ENCODE assay signal across 30 mouse cellular contexts in genomic region chr17:34448473-34449041, GRCm38 (mm10). TPM values are rescaled to one million over a fixed set of nuclear protein-coding genes. Genes with fewer than 3 reads are reported as not detected.
DNase-seq lines count a peak whose midpoint lies in the region; ATAC-seq and TF ChIP-seq lines count a peak whose summit lies in the region.
"Had no signal": no experiment of that assay in that cellular context is flagged by ENCODE, and none has a peak within 500 bp of the region (broad histone marks: within the 10 kb centered on the region; RNA-seq: fewer than 3 reads in every experiment).

No protein-coding gene starts in this region.

- no peaks in the 10 kb centered on the region for H3K36me3 ChIP-seq in erythroblast, embryonic 14.5 days (ENCODE audit: control insufficient read depth)
- H3K36me3 ChIP-seq in intestine, postnatal 0 days (ENCODE audit: control insufficient read depth, insufficient read depth): no peaks in the 10 kb centered on the region
- H3K36me3 ChIP-seq in liver, embryonic 16.5 days (ENCODE audit: control insufficient read depth, insufficient read depth): no peaks in the 10 kb centered on the region
- no peaks in the 10 kb centered on the region for H3K36me3 ChIP-seq in stomach, embryonic 16.5 days (ENCODE audit: control insufficient read depth, insufficient read depth, low read length)
- H3K36me3 ChIP-seq: forebrain, embryonic 12.5 days; heart, embryonic 12.5 days; kidney, embryonic 15.5 days; limb, embryonic 13.5 days; lung, embryonic 15.5 days had no signal

- H3K9me3 ChIP-seq in erythroblast, embryonic 14.5 days (ENCODE audit: control insufficient read depth, low read length): no peaks in the 10 kb centered on the region
- no peaks in the 10 kb centered on the region for H3K9me3 ChIP-seq in intestine, postnatal 0 days (ENCODE audit: control insufficient read depth)
- no peaks in the 10 kb centered on the region for H3K9me3 ChIP-seq in liver, embryonic 16.5 days (replicated peaks; ENCODE audit: control insufficient read depth, low read length)
- H3K9me3 ChIP-seq in stomach, embryonic 16.5 days (replicated peaks; ENCODE audit: control insufficient read depth, low read length): no peaks in the 10 kb centered on the region
- H3K9me3 ChIP-seq: forebrain, embryonic 12.5 days; heart, embryonic 12.5 days; kidney, embryonic 15.5 days; limb, embryonic 13.5 days; lung, embryonic 15.5 days had no signal

- peak overlapping the region; percentile 48 for H3K4me2 ChIP-seq in intestine, postnatal 0 days (replicated peaks; ENCODE audit: low read depth)
- peak overlapping the region; percentile 33 for H3K4me2 ChIP-seq in liver, embryonic 16.5 days (ENCODE audit: low read depth, low read length)
- no peak overlapping the region for H3K4me2 ChIP-seq in stomach, embryonic 16.5 days (ENCODE audit: low read depth, low read length)
- H3K4me2 ChIP-seq: forebrain, embryonic 12.5 days; heart, embryonic 12.5 days; kidney, embryonic 15.5 days; limb, embryonic 13.5 days; lung, embryonic 15.5 days had no signal

- intact Hi-C loops in left cerebral cortex, adult 2 months (cut with DNase I): no loop called here
- intact Hi-C loops in heart, postnatal 10 days (cut with DNase I): no loop called here

- H3K4me3 ChIP-seq in erythroblast, embryonic 14.5 days (replicated peaks): peak overlapping the region; percentile 30
- no peak overlapping the region for H3K4me3 ChIP-seq in intestine, postnatal 0 days (ENCODE audit: low read depth, low read length)
- no peak overlapping the region for H3K4me3 ChIP-seq in liver, embryonic 16.5 days (ENCODE audit: low read depth, low read length)
- H3K4me3 ChIP-seq in stomach, embryonic 16.5 days (replicated peaks; ENCODE audit: low read length): no peak overlapping the region
- no peak overlapping the region for H3K4me3 ChIP-seq in left cerebral cortex, adult 2 months
- H3K4me3 ChIP-seq: forebrain, embryonic 12.5 days; heart, embryonic 12.5 days; kidney, embryonic 15.5 days; limb, embryonic 13.5 days; lung, embryonic 15.5 days had no signal

- peaks cover 15% of the 10 kb centered on the region for H3K4me1 ChIP-seq in erythroblast, embryonic 14.5 days (ENCODE audit: control insufficient read depth)
- H3K4me1 ChIP-seq in intestine, postnatal 0 days (replicated peaks; ENCODE audit: control insufficient read depth, insufficient read depth, low read length): peaks cover 3% of the 10 kb centered on the region; the same call in 1 of the 2 replicates
- H3K4me1 ChIP-seq in liver, embryonic 16.5 days (ENCODE audit: control insufficient read depth, low read depth, low read length): no peaks in the 10 kb centered on the region; the same call in none of the 2 replicates
- peaks cover 4% of the 10 kb centered on the region; the same call in 1 of the 2 replicates for H3K4me1 ChIP-seq in stomach, embryonic 16.5 days (ENCODE audit: control insufficient read depth, insufficient read depth, low read length)
- H3K4me1 ChIP-seq: forebrain, embryonic 12.5 days; kidney, embryonic 15.5 days; lung, embryonic 15.5 days had no signal

- no peaks in the 10 kb centered on the region for H3K27me3 ChIP-seq in erythroblast, embryonic 14.5 days (ENCODE audit: control insufficient read depth)
- no peaks in the 10 kb centered on the region for H3K27me3 ChIP-seq in intestine, postnatal 0 days (replicated peaks; ENCODE audit: control insufficient read depth, insufficient read depth, low read length)
- no peaks in the 10 kb centered on the region for H3K27me3 ChIP-seq in liver, embryonic 16.5 days (ENCODE audit: control insufficient read depth, insufficient read depth, low read depth, low read length)
- no peaks in the 10 kb centered on the region for H3K27me3 ChIP-seq in stomach, embryonic 16.5 days (ENCODE audit: control insufficient read depth, insufficient read depth, low read length)
- H3K27me3 ChIP-seq: forebrain, embryonic 12.5 days; heart, embryonic 12.5 days; kidney, embryonic 15.5 days; lung, embryonic 15.5 days had no signal

- 0 out of 2 replicates have a peak overlapping the region, but pooled peaks have one; percentile 22 for H3K9ac ChIP-seq in intestine, postnatal 0 days (ENCODE audit: low read depth, low read length)
- H3K9ac ChIP-seq in liver, embryonic 16.5 days (ENCODE audit: low read depth, low read length): no peak overlapping the region
- no peak overlapping the region for H3K9ac ChIP-seq in stomach, embryonic 16.5 days (ENCODE audit: low read length)
- H3K9ac ChIP-seq: forebrain, embryonic 12.5 days; heart, embryonic 12.5 days; kidney, embryonic 15.5 days; lung, embryonic 15.5 days had no signal

- peak overlapping the region; percentile 84 for H3K27ac ChIP-seq in intestine, postnatal 0 days (ENCODE audit: low read depth, low read length)
- no peak overlapping the region for H3K27ac ChIP-seq in liver, embryonic 16.5 days (ENCODE audit: low read length)
- peak overlapping the region; percentile 75 for H3K27ac ChIP-seq in stomach, embryonic 16.5 days (ENCODE audit: low read length)
- H3K27ac ChIP-seq in left cerebral cortex, adult 2 months: no peak overlapping the region
- H3K27ac ChIP-seq: forebrain, embryonic 12.5 days; hindbrain, postnatal 0 days; kidney, embryonic 15.5 days; limb, embryonic 13.5 days; lung, embryonic 15.5 days; macrophage had no signal

- TF ChIP-seq CTCF in intestine, postnatal 0 days (IDR thresholded peaks at IDR 0.05; ENCODE audit: low read depth): no peak
- no peak for TF ChIP-seq CTCF in left cerebral cortex, adult 2 months (IDR thresholded peaks at IDR 0.05)

- no peak for ATAC-seq in erythroblast, adult 5-6 weeks (replicated peaks; ENCODE audit: low FRiP score, poor library complexity, severe bottlenecking)
- peak; percentile 86 for ATAC-seq in intestine, postnatal 0 days
- ATAC-seq in liver, embryonic 16.5 days (ENCODE audit: low read depth): peak; percentile 47
- peak; percentile 84 for ATAC-seq in stomach, embryonic 16.5 days (ENCODE audit: insufficient read depth, low FRiP score)
- ATAC-seq: hindbrain, postnatal 0 days; midbrain, embryonic 16.5 days had no signal

- WGBS in intestine, postnatal 0 days: 16% methylated on average over 6 of the region's 6 CpGs
- WGBS in liver, embryonic 16.5 days (ENCODE audit: insufficient replicate concordance): 11% methylated on average over 6 of the region's 6 CpGs
- 33% methylated on average over 6 of the region's 6 CpGs for WGBS in stomach, embryonic 16.5 days

- DNase-seq in left cerebral cortex, adult 2 months (ENCODE audit: extremely low spot score in 1 of 2, low spot score in 2 of 2): no peak
- DNase-seq in heart, postnatal 10 days: no peak
- DNase-seq in adrenal gland, adult 2 months: no peak
- DNase-seq: adrenal gland, postnatal 36 days; cerebellum, adult 18-20 months; cerebellum, postnatal 36 days; retina, postnatal 1 day; right cerebral cortex, postnatal 4 days; thymus, adult 18-20 months; thymus, postnatal 4 days had no signal

RNA-seq across cellular contexts. Expression of gene Btnl4, which starts 28.6 kb away (rescaled TPM):
- 0.02 TPM in 1 of 2 replicates, not detected in the other for polyA plus RNA-seq in erythroblast, embryonic 14.5 days (2012)
- 0.84 TPM in 1 of 2 replicates, not detected in the other for total RNA-seq in erythroblast, adult 5-6 weeks (2015; ENCODE audit: low replicate concordance)
- total RNA-seq in erythroblast, adult 5-6 weeks (2017; ENCODE audit: low replicate concordance): not detected in 2 replicates
- polyA plus RNA-seq in intestine, postnatal 0 days (2015; fragmentation: Nextera tagmentation; extraction: Ambion mirVana): 20.2 and 25.1 TPM in 2 replicates
- 0.14 TPM in 1 of 2 replicates, not detected in the other for polyA plus RNA-seq in liver, embryonic 16.5 days (2015; fragmentation: Nextera tagmentation; extraction: Ambion mirVana)
- polyA plus RNA-seq in stomach, embryonic 16.5 days (2015; fragmentation: Nextera tagmentation; extraction: Ambion mirVana): 3.8 and 3.9 TPM in 2 replicates
- total RNA-seq in left cerebral cortex, adult 2 months (2021): not detected
- total RNA-seq in heart, postnatal 10 days (2021): not detected
- not detected for total RNA-seq in adrenal gland, adult 2 months (2021)
- 0.06 TPM in 2 replicates for polyA plus RNA-seq in adrenal gland, adult 2 months (2012; rRNA removed)
- total RNA-seq: adrenal gland, postnatal 36 days; ES-E14; gastrocnemius, adult 8-10 months; granulocyte monocyte progenitor cell, adult 5-6 weeks; heart, postnatal 25 days; hindbrain, postnatal 0 days; layer of hippocampus, postnatal 14 days; left cerebral cortex, postnatal 14 days had no signal
- polyA plus RNA-seq: forebrain, embryonic 12.5 days; frontal cortex, adult 2 months; heart, embryonic 12.5 days; hindbrain, postnatal 0 days; kidney, embryonic 15.5 days; limb, embryonic 13.5 days; lung, embryonic 15.5 days; macrophage; midbrain, embryonic 16.5 days had no signal

RNA-seq across cellular contexts. Expression of gene BC051142, which starts 49.9 kb away (rescaled TPM):
- not detected in 2 replicates for polyA plus RNA-seq in erythroblast, embryonic 14.5 days (2012)
- total RNA-seq in erythroblast, adult 5-6 weeks (2015; ENCODE audit: low replicate concordance): not detected in 2 replicates
- total RNA-seq in erythroblast, adult 5-6 weeks (2017; ENCODE audit: low replicate concordance): not detected in 2 replicates
- polyA plus RNA-seq in intestine, postnatal 0 days (2015; fragmentation: Nextera tagmentation; extraction: Ambion mirVana): 1.6 and 1.7 TPM in 2 replicates
- 0.12 and 0.16 TPM in 2 replicates for polyA plus RNA-seq in liver, embryonic 16.5 days (2015; fragmentation: Nextera tagmentation; extraction: Ambion mirVana)
- 1.8 TPM in 2 replicates for polyA plus RNA-seq in stomach, embryonic 16.5 days (2015; fragmentation: Nextera tagmentation; extraction: Ambion mirVana)
- 1 to 10 TPM; 2.5 to 4.4 TPM for total RNA-seq in left cerebral cortex, adult 2 months (2021)
- total RNA-seq in heart, postnatal 10 days (2021): not detected
- total RNA-seq in adrenal gland, adult 2 months (2021): 1 to 10 TPM; 2.1 to 2.5 TPM
- 0.74 and 1.1 TPM in 2 replicates for polyA plus RNA-seq in adrenal gland, adult 2 months (2012; rRNA removed)
- total RNA-seq: ES-E14; gastrocnemius, adult 8-10 months had no signal
- polyA plus RNA-seq: heart, embryonic 12.5 days had no signal

Comparison
In these comparisons a context has a peak if more than half of its experiments do, and no peak if none do; other contexts are left out.
1. H3K27ac ChIP-seq: peak in intestine, postnatal 0 days (single experiment) and stomach, embryonic 16.5 days (single experiment); none in liver, embryonic 16.5 days (single experiment) and left cerebral cortex, adult 2 months (single experiment).